Mouse (Mus musculus) midbrain, postnatal 0 days (tissue): ENCODE results near the gene Ldb3. TPM values are rescaled to one million over a fixed set of nuclear protein-coding genes. Genes with fewer than 3 reads are reported as not detected.
A peak's percentile ranks its signal among the peaks of the same experiment; 100 is the strongest.

Source experiments
- ATAC-seq: fragments of 200-750 bp; cut with Nextera tagmentation; 2 replicates; pipeline ENCODE4 v1.8.0; 2017; ENCODE audit warnings: moderate number of reproducible peaks, mild to moderate bottlenecking, moderate TSS enrichment, moderate library complexity; ENCODE audit not compliant: low FRiP score
- DNase-seq: peaks from one replicate; pipeline ENCODE4 v3.0.0-alpha.2; 2015; ENCODE audit warnings: low spot score
- H3K27ac ChIP-seq: fragments of 300-500 bp; sonication (generic); 2 replicates; pipeline ENCODE4 v1.5.1; 2014; ENCODE audit warnings: low read depth, mild to moderate bottlenecking, low read length, mixed read lengths
- H3K27me3 ChIP-seq: fragments of 300-500 bp; sonication (generic); 2 replicates; pipeline ENCODE4 v1.6.1; 2014; ENCODE audit warnings: low read length, control low read depth, mixed read lengths; ENCODE audit not compliant: insufficient read depth
- H3K36me3 ChIP-seq: fragments of 300-500 bp; sonication (generic); 2 replicates; pipeline ENCODE4 v1.6.1; 2014; ENCODE audit warnings: low read length, control low read depth, mixed read lengths; ENCODE audit not compliant: insufficient read depth
- H3K4me1 ChIP-seq: fragments of 300-500 bp; sonication (generic); 2 replicates; pipeline ENCODE4 v1.6.1; 2014; ENCODE audit warnings: mild to moderate bottlenecking, control low read depth, antibody characterized with exemption, low read length, mixed read lengths; ENCODE audit not compliant: insufficient read depth
- H3K4me2 ChIP-seq: fragments of 300-500 bp; sonication (generic); 2 replicates; pipeline ENCODE4 v1.6.1; 2014; ENCODE audit warnings: low read depth, mild to moderate bottlenecking, low read length, mixed read lengths; ENCODE audit not compliant: poor library complexity, severe bottlenecking
- H3K4me3 ChIP-seq: fragments of 300-500 bp; sonication (generic); 2 replicates; pipeline ENCODE4 v1.5.1; 2014; ENCODE audit warnings: low read depth, mild to moderate bottlenecking, low read length, moderate library complexity
- H3K9ac ChIP-seq: fragments of 300-500 bp; sonication (generic); replicated peaks from 2 replicates; pipeline ENCODE4 v1.6.1; 2014; ENCODE audit warnings: mild to moderate bottlenecking, low read length, moderate library complexity, mixed read lengths; ENCODE audit not compliant: poor library complexity, severe bottlenecking
- H3K9me3 ChIP-seq: fragments of 300-500 bp; sonication (generic); 2 replicates; pipeline ENCODE4 v1.6.1; 2016; ENCODE audit warnings: low read length, control low read depth
- CTCF ChIP-seq: IDR thresholded peaks from 2 replicates; pipeline ENCODE4 v1.5.1; 2016; ENCODE audit warnings: antibody characterized with exemption, mild to moderate bottlenecking
- WGBS: fragments of 180-500 bp; shearing (Covaris S2); extraction: QIAGEN DNeasy Blood & Tissue Kit; methylation state at CpG from one replicate; pipeline ENCODE4 v1.1.7; 2014; 5-methylcytosine and 5-hydroxymethylcytosine counted together
- polyA plus RNA-seq: library from polyadenylated mRNA; unstranded; fragments of >200 nt; fragmentation: Nextera tagmentation; extraction: Ambion mirVana; gene quantifications from 2 replicates; pipeline ENCODE4 v1.2.1, GENCODE M21; 2015
- total RNA-seq: library from RNA; depleted of rRNA; stranded (reverse); fragments of >200 nt; gene quantifications from 2 replicates; pipeline ENCODE4 v1.2.3, GENCODE M21; 2014

Ldb3 gene
- total and polyA plus RNA-seq, 2 experiments from 2014 or later = 1.1 to 1.6 TPM

GRCm38 (mm10) chr14:34567697-34568096 lies 20.8 kb downstream of the Ldb3 start:
- ATAC-seq = no peak
- 68% methylated on average over 5 of the region's 5 CpGs for WGBS

GRCm38 (mm10) chr14:34566530-34566929 lies 22.0 kb downstream of the Ldb3 start:
- Histone ChIP-seq H3K9ac (no peak overlapping the region), H3K4me2 (no peak overlapping the region), H3K27me3 (no peaks in the 10 kb centered on the region), H3K4me1 (no peaks in the 10 kb centered on the region; the same call in 1 of the 2 replicates), H3K4me3 (no peak overlapping the region), H3K9me3 (no peaks in the 10 kb centered on the region), H3K36me3 (no peaks in the 10 kb centered on the region), H3K27ac (no peak overlapping the region)
- 88% methylated on average over 7 of the region's 7 CpGs for WGBS
- no peak for TF ChIP-seq CTCF
- no peak for DNase-seq
- ATAC-seq = no peak

More at GRCm38 (mm10) chr14:34567697-34568096, 20.8 kb downstream of the Ldb3 start:
- H3K36me3 ChIP-seq = no peaks in the 10 kb centered on the region
- no peaks in the 10 kb centered on the region; the same call in 1 of the 2 replicates for H3K4me1 ChIP-seq
- H3K9me3 ChIP-seq = no peaks in the 10 kb centered on the region
- TF ChIP-seq CTCF = no peak
- H3K27ac ChIP-seq = no peak overlapping the region
- no peaks in the 10 kb centered on the region for H3K27me3 ChIP-seq
- no peak for DNase-seq
- H3K9ac ChIP-seq = no peak overlapping the region
- no peak overlapping the region for H3K4me3 ChIP-seq
- no peak overlapping the region for H3K4me2 ChIP-seq

GRCm38 (mm10) chr14:34565711-34566110 lies 22.8 kb downstream of the Ldb3 start:
- 80% methylated on average over 17 of the region's 17 CpGs for WGBS
- ATAC-seq (no peak), DNase-seq (peak; percentile 56)
- Histone ChIP-seq H3K9ac (no peak overlapping the region), H3K4me1 (no peaks in the 10 kb centered on the region; the same call in 1 of the 2 replicates), H3K4me3 (no peak overlapping the region), H3K4me2 (no peak overlapping the region), H3K27ac (no peak overlapping the region), H3K9me3 (no peaks in the 10 kb centered on the region), H3K27me3 (no peaks in the 10 kb centered on the region), H3K36me3 (no peaks in the 10 kb centered on the region)
- TF ChIP-seq CTCF = no peak

GRCm38 (mm10) chr14:34564646-34565045 lies 23.8 kb downstream of the Ldb3 start:
- Histone ChIP-seq H3K4me1 (no peaks in the 10 kb centered on the region; the same call in 1 of the 2 replicates), H3K36me3 (no peaks in the 10 kb centered on the region), H3K27ac (no peak overlapping the region), H3K4me2 (no peak overlapping the region), H3K9me3 (no peaks in the 10 kb centered on the region), H3K27me3 (no peaks in the 10 kb centered on the region), H3K4me3 (no peak overlapping the region), H3K9ac (no peak overlapping the region)
- 61% methylated on average over 5 of the region's 5 CpGs for WGBS
- ATAC-seq (no peak), DNase-seq (no peak)
- no peak for TF ChIP-seq CTCF

- DNase-seq (no peak), ATAC-seq (no peak)
- Histone ChIP-seq H3K9ac (no peak overlapping the region), H3K4me1 (no peaks in the 10 kb centered on the region), H3K9me3 (no peaks in the 10 kb centered on the region), H3K27me3 (no peaks in the 10 kb centered on the region), H3K4me3 (no peak overlapping the region), H3K36me3 (no peaks in the 10 kb centered on the region), H3K4me2 (no peak overlapping the region), H3K27ac (no peak overlapping the region)
- 0 out of 2 replicates have a peak, but pooled peaks have one; percentile 3 for TF ChIP-seq CTCF
- WGBS = 34% methylated on average over 2 of the region's 2 CpGs
Measured at GRCm38 (mm10) chr14:34562393-34562792, 26.1 kb downstream of the Ldb3 start.

- no peak for TF ChIP-seq CTCF
- Histone ChIP-seq H3K9me3 (no peaks in the 10 kb centered on the region), H3K4me3 (no peak overlapping the region), H3K27me3 (no peaks in the 10 kb centered on the region), H3K36me3 (no peaks in the 10 kb centered on the region), H3K4me1 (no peaks in the 10 kb centered on the region), H3K9ac (no peak overlapping the region), H3K4me2 (no peak overlapping the region), H3K27ac (no peak overlapping the region)
- 91% methylated on average over 8 of the region's 8 CpGs for WGBS
- ATAC-seq = no peak
- DNase-seq = no peak
Measured at GRCm38 (mm10) chr14:34561647-34562046, 26.8 kb downstream of the Ldb3 start.
